Mouse (Mus musculus) granulocyte monocyte progenitor cell, adult 5-6 weeks (primary cell): ENCODE results near the gene Trim67. TPM values are rescaled to one million over a fixed set of nuclear protein-coding genes. Genes with fewer than 3 reads are reported as not detected.
"Not testable (repeated sequence)": the region's sequence is repeated elsewhere in the genome, so short reads cannot be mapped to it uniquely, and the experiment has no call there.

ENCODE experiments used
- ATAC-seq: replicated peaks from 2 replicates; pipeline ENCODE4 v1.8.0; 2016; ENCODE audit warnings: mild to moderate bottlenecking, moderate TSS enrichment, inconsistent platforms; ENCODE audit not compliant: poor library complexity, severe bottlenecking
- total RNA-seq, 2 experiments: library from RNA; stranded (forward) in 1 of 2; stranded (reverse) in 1 of 2; fragments of 200-712, 200-1000 nt in 1 of 2; fragments of >200 nt in 1 of 2; fragmentation: Nextera tagmentation in 1 of 2; gene quantifications; 2 replicates each; pipeline ENCODE4 v1.2.3; 2014 to 2017

Gene Trim67
- total RNA-seq, 2 experiments from 2014 or later = not detected

DNA sequence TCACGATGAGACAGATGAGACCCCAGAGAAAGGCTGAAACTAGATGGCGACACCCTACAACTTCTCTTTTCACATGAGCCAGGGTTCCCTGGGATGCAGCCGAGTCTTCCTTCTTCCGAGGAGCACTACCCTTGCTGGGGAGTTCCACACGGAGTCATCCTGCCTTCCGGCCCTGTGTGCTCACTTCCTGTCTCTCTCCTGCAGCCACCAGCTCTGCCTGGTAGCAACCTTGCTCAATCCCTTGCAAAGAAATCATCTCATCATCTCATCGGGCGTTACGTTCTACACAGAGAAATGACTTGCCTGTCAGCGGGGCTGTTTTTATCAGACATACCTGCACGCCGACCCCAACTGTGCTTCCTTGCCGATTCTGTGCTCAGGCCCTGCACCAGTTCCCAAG, 37.2 kb downstream of the Trim67 start:
- ATAC-seq = peak; percentile 82

DNA sequence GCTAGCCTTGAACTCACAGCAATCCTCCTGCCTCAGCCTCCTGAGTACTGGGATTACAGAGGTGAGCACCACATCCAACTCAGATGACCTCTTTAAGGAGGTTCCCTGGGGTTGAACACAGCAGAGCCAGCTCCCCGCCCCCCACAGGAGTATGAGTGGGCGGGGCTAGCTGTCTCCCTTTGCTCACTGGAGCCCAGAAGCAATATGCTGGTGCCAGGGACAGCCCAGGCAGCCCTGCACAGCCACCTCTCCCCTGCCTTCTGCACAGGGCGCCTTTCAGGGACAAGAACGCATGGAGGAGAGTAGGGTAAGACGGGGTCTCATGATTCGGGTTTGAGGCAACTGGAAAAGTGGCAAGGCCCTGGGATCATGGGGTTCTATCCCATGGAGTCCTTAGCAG, 38.6 kb downstream of the Trim67 start:
- ATAC-seq = no peak

DNA sequence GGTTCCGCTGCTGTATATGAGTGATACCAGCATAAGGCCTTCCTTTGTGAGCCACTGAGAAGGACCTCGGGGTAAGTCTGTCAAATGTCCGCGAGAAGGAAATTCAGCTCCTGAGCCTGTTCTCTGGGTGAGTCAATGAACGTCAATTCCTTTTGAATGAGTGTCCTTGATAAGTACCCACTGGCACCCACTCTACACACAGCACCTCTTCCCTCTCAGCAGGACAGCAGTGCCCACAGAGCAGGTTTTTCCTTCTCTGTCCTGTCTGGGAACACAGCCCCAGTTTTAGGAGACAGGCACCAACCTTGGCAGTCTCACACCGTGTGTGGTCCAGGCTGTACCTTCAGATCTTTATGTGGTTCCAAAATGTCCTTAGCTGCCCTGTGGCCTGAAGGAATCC, 39.0 kb downstream of the Trim67 start:
- ATAC-seq = no peak

DNA sequence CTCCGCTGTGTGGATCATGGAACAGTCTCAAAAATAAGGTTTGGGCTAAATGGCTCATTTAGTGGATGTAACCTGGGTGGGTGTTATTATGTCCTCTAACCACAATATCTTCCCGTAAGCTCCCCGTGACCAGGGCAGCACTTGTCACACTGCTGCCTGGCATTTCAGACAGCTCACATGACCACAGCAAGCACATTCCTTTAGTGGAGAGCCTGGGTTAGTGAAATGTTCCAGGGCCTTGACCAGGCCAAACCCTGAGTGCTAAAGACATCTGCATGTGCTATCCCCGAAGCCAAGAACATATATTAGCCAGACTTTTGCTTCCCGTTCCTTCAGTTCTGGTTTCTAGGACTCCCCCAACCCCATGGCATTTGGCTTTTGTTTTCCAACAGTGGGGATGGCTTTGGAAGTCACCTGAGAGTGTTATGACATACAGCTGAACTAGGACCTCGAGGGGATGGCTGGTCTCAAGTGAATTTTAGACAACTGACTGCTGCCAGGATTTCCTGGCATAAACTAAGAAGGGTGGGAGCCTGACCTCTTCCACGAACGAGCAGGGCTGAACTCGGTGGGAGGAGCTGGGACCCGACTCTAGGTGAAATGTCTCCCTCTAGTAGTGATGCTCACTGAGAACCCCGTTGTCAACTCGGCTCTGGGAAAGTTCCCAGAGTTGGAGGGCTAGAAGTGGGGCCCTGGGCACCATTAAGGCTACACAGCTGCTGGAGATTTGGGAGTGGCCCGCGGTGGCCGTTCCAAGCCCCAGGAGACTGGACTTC, 40.7 kb downstream of the Trim67 start:
- ATAC-seq = no peak

DNA sequence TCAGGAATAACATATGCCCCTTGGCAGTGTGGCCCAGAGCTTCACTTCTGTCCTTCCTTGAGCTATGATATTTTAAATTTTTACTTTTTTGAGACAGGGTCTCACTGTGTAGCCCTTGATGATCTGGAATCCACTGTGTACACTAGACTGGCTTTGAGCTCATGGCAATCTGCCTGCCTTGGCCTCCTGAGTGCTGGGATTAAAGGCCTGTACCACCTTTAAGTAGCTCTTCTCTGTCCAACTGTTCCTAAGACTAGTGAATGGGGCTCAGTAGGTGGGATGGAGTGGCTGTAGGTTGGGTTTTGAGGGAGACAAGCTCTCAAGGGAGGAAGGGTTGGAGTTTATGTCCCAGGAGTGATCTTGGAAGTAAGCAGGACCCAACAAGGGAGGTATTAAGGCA, 43.0 kb downstream of the Trim67 start:
- ATAC-seq = no peak

DNA sequence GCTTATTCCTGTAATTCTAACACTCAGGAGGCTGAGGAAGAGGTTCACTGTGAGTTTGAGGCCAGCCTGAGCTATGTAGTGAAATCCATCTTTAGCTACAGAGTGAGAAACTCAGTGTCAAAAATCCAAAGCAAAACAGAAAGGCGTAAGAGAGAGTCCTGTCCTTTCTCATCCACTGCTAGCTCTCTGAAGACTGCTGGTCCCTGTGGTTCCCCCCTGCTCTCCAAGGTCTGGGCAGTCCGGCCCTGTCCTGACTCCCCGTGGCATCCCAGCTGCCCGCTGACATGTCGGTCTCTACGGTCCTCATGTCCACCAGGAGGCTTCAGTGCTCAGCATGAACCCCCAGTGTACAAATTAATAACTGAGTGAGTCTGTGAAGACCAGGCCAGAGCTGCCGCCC, 43.4 kb downstream of the Trim67 start:
- ATAC-seq = no peak

DNA sequence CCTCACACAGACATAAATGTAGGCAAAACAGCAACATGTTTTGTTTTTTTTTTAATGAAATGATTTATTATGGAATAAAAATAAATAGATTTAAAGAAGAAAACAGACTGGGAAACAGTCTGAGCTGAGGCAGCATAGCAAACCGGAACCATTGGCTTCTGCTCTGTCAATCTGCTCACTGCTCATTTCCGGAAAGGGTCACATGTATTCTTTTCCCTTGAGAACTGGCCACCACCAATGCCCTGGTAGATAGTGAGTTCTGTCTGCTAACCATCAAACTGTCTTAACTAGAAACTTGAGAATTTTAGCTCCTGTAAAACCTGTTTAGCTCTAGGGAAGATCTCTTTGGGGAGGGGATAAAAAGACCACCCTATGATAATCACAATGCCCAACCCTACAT, 44.0 kb downstream of the Trim67 start:
- ATAC-seq = no peak

DNA sequence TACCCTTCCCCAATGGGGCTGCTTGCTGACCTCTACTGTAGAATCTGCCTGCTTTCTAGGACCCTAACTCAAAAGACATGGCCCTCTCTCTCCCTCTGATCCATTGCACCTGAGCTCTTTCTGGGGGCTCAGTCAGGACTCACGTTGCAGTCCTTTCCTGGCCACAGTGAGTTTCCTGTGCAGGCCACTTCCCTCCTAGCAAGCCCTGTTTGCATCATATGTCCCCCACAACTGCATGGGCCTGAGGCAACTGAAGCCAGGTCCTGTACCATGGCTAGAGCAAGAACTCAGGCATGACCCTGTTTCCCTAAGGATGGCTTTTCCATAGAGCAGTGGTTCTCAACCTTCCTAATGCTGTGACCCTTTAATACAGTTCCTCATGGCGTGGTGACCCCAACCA, 45.1 kb downstream of the Trim67 start:
- peak; percentile 86 for ATAC-seq

DNA sequence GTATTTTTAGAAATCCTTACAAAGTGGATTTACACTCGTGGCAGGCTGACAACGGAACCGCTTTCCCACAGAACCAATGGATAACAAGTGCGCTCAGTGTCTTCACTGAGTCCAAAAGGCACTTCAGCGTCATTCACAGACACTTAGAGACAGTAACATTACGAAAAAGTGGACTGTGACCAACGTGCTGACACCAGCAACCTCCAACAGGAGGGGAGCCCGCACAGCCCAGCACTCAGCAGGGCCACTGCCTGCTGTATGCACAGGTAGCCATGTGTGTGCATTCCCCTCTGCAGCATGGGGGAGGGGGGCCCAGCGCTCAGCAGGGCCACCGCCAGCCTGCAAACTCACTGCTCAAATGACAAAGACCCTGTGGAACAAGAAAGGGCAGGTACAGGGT, 46.5 kb downstream of the Trim67 start:
- no peak for ATAC-seq

DNA sequence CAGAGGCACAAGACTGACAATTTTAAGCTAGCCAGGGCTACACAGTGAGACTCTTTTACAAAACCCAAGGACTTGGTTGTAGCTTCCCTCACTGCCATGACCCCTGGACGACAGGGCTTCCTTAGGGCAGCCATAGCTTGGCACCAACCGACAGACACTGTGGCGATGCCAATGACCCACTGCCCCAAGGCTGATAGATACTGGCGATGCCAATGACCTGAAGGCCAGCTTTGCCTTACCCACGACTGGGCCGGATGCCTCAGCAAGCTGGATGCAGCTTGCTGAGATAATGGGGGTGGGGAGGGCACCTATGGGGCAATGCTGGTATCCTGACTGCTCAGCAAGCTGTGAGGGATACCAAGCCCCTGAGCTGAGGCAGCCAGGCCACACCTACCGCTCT, 48.0 kb downstream of the Trim67 start:
- no peak for ATAC-seq

DNA sequence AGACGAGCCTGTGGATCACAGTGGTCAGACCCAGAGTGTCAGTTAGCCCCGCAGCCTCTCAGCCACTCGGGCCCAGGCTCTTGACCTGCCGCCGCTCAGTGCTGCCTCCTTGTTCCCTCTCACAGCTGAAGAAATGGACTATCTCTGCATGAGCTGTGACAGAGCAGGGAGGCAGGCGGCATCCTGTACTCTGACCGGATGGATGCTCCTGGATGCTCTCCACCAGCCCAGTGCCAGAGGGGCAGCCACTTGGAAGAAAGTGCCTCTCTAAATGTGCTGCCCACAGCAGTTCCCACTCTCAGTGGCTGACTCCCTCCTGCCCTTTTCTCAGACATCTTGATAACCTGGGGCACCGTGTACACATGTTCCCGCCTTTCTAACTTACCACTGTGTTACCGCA, 48.9 kb downstream of the Trim67 start:
- ATAC-seq = no peak

DNA sequence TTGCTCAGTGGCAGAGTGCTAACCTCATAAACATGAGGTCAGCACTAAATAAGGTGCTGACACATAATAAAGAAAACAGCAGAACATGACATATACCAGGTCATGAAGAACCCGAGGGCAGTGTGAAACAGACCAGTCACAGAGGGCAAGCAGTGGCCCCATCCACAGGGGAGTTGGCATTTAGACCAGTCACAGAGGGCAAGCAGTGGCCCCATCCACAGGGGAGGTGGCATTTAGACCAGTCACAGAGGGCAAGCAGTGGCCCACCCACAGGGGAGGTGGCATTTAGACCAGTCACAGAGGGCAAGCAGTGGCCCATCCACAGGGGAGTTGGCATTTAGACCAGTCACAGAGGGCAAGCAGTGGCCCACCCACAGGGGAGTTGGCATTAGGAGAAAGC, 50.0 kb downstream of the Trim67 start:
- not testable (repeated sequence) for ATAC-seq

DNA sequence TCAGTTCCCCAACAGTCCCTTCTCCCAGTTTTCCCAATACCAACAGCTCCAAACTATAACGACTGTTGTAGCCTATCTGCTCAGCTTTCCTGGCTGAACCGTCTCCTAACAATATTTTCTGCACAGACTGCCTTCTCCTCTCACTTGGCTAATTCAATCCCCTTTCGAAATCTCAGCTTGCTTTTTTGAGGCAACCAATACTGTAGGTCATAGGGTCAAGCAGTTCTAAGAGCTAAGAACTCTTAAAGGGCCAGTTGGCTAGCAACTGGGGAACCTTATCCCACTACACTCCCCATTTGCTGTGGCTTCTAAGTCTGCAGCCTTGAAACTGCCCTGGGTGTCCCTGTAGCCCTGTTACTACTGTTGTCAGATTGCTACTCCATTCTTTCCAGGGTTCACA, 52.2 kb downstream of the Trim67 start:
- no peak for ATAC-seq

DNA sequence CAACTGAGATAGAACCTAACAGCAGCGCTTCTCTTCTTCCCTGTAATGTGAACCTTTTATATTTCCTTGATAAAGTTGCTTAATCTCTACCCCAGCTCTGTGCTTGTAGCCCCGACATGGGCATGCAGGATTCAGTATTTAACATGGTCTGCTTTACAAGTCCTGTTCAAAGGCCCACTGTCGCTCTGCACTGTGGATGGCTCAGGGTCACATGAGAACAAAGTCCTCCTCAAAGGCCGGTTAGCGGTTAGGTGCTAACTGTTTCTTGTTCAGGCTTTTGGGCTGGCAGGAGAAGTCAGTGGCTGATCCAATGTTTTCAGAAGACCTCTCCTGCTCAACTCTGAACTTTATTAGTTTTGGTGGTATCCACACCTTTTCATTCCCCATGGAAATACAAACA, 52.7 kb downstream of the Trim67 start:
- ATAC-seq = no peak

DNA sequence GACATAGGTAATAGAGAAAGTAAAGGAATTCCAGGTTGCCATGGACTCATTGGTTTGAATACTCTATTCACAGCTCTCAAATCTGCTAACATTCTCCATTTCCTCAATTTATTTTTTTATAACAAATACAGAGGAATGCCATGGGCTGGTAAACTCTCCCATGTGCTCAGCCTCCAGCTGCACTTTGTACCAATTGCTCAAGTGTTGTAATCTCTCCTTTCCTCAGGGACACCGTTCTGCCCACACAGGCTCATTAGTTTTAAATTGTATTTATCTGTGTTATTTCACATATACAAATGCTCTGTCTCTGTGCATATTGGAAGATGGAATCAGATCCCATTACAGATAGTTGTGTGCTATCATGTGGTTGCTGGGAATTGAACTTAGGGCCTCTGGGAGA, 60.6 kb downstream of the Trim67 start:
- no peak for ATAC-seq

DNA sequence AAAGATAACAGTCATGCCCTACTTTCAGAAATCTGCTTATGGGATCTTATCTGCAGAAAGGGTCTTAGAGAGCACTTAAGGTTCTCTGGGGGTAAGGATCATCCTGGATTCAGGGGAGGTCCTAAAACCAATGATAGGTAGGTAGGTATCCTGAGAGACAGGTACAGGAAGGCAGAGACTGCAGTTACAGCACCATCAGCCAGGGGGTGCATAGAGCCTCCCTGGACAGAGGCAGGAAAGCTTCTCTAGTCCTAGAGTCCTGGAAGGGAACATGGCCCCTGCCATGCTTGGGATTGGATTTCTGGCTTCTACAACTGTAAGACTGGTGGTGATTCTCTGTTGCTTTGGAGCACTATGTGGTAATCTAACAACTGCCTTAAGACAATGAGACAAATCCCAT, 66.6 kb downstream of the Trim67 start:
- no peak for ATAC-seq

DNA sequence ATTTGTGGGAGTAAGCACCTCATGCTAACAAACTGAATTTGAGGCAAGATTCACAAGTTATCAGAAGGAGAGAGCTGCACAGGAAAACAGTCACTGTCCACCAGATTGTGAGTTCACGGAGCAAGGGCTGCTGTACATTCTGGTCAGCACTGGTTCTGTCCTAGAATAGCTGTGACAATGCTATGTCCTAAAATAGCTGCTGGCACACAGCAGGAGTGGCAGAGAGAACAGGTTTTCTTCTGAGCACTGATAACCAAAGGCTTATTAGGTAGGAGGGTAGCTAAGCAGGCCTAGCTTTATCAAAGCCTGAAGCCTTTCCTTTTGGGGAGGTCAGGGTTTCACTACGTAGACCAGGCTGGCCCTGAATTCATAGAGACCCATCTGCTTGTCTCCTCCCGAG, 67.3 kb downstream of the Trim67 start:
- no peak for ATAC-seq

DNA sequence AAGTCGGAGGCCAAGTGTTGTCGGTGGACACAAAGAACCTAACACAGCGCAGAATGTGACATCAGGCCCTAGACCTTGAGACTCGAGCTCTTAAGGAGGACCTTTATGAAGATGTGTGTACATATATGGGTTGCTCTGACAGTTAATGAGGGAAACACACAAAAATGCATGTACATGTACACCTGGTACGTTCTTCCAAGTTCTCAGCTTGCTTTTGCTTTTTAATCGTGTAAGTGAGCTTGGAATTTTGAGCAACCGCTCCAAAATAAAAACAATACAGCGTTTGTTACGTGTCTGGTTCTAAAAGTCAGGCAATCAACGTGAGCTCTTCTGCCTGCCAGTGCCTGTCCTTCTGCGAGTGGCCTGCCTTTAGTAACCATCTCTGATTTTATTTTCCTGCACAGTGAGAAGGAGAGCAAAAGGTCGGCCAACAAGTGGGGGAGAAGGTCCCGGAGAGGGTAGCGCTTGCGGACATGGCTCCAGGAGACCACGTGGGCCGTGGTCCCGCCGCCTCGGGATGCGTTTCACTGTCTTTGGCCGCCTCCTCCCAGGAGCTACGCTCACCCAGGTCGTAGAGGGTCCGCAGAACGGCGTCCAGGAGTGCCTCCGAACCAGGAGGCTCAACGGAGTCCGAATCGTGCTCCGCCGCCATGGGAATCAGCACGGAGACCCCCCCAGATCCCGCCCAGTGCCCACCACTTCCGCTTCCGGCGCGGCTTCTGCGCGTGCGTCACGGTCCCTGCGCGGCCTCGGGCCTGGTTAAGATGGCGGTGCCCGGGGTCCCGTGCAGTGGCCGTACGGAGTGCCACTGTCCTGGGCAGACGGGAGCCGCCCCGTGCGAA, 69.7 kb downstream of the Trim67 start, which contains the start of the genes Gnpat and 2810004N23Rik:
Gene Gnpat, plus strand, starts transcription at position 713 of the 842 bp plus-strand sequence.
Gene 2810004N23Rik, minus strand, starts transcription at position 800 of the 842 bp plus-strand sequence.
- ATAC-seq = peak; percentile 79

DNA sequence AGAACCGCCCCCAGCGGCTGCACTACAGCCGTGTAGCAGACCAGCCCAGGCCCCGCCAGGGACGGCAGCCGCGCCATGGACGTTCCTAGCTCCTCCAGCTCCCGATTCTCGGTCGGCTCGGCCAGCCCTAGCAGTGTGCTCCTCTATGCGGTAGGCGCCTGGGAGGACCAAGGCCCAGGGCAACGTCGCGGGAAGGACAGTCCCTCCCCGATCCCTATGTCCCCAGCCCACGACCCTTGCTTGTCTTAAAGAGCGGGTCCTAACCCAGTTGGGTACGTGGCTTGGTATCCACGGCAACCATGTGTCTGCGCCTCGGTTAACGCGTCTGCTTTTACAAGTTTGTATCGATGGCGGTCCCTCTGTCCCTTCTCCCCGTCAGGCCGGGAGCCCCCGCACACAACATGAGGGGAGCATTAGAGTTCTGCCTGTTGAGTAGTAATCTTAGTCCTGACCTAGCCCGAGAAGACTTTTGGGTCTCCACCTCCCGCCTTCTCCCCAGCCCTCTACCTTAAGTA, 70.3 kb downstream of the Trim67 start:
- ATAC-seq = no peak

DNA sequence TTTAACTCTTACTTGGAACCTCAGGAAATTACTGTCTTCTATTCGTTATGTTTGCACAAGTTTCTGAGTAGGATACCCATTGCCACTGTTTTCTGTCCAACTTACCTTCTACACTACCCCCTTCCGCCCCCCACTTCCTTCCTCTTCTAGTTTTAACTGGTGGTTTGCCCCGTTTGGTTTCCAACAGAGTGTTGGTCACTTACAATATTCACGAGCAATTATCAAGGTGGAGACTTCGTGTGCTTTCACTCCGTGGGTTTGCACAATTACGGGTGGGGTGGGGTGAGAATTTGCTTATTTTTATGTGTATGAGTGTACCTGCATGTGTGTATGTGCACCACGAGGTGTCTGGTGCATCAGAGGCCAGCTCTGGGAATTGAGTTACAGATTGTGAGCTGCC, 70.8 kb downstream of the Trim67 start:
- ATAC-seq = peak; percentile 38

DNA sequence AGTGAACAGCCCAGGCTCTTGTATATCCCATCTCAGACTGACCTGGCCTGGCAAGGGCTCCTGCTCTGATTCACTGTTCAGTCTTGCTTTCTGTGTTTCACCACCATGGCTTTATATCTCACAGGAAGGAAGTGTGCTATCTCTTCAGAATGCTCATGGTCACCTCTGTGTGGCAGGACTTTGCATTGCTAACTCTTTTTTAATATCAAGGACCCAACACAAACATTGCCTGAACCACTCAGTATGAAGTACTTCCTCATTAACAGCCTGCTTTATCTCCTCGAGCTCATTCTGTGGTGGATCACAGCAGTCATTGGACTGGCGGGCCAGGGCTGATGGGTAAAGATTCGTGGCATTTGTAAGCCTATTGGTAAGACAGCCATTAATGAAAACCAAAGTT, 73.8 kb downstream of the Trim67 start:
- ATAC-seq = peak; percentile 34
